Comparison of ENCODE assay signal across 10 mouse cellular contexts in the genomic region with DNA sequence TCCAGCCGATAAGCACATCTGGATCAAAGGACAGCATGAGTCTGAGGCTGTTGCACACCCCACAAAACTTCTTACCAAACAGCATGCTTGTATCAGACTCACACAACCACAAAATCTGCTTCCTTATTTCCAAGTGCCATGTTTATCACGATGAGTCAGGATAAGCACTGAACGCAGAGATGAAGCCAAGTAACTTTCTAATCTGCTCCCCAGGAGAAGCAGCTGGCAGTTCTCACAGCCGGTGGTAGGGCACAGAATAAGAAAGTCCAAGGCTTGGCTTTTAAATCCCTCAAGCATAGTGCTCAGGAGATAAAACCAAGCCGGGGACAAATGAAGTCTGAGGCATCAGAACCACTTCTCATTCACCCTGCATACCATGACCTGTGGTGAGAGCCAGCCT.
"Had no signal": no experiment of that assay in that cellular context is flagged by ENCODE, and none has a peak within 500 bp of the region (broad histone marks: within the 10 kb centered on the region; RNA-seq: fewer than 3 reads in every experiment).

No protein-coding gene starts in this region.

- DNase-seq: kidney, adult 2 months; kidney, postnatal 10 days; kidney, postnatal 36 days; liver, embryonic 13.5 days; lung, postnatal 10 days; lung, postnatal 36 days; right cerebral cortex, postnatal 25 days; spleen, adult 18-20 months; thymus, adult 18-20 months; thymus, postnatal 36 days had no signal
